Mouse (Mus musculus) inflammation-experienced regulatory T-cells, adult 6 months (primary cell): ENCODE measurements at regions not wholly inside any gene's neighbourhood (a gene's known extent, or its start where the extent isn't known, plus 50 kb on each side); places are given as distances from the start of the nearest gene placed in this dataset.

Source experiments
- ATAC-seq: one replicate; pipeline ENCODE4 v1.8.0; 2017

- ATAC-seq: no peak
Measured at GRCm38 (mm10) chr13:111031633-111032032, 223.2 kb upstream of the Actbl2 start.

- ATAC-seq: no peak
Measured at GRCm38 (mm10) chr13:111043637-111044036, 211.2 kb upstream of the Actbl2 start.

GRCm38 (mm10) chr13:111044328-111045002, 210.3 kb upstream of the Actbl2 start:
- ATAC-seq: no peak

- ATAC-seq: no peak
Measured at GRCm38 (mm10) chr13:111050097-111050496, 204.7 kb upstream of the Actbl2 start.

- ATAC-seq: no peak
Measured at GRCm38 (mm10) chr13:111055817-111056216, 199.0 kb upstream of the Actbl2 start.

- ATAC-seq: no peak
Measured at GRCm38 (mm10) chr13:111087753-111088152, 167.1 kb upstream of the Actbl2 start.

GRCm38 (mm10) chr13:111096071-111096470, 158.7 kb upstream of the Actbl2 start:
- ATAC-seq: no peak

GRCm38 (mm10) chr13:111097336-111097735, 157.5 kb upstream of the Actbl2 start:
- no peak for ATAC-seq

GRCm38 (mm10) chr13:111098738-111099137, 156.1 kb upstream of the Actbl2 start:
- no peak for ATAC-seq

GRCm38 (mm10) chr13:111099252-111099651, 155.6 kb upstream of the Actbl2 start:
- ATAC-seq: no peak

GRCm38 (mm10) chr13:111100448-111100847, 154.4 kb upstream of the Actbl2 start:
- no peak for ATAC-seq

- ATAC-seq: no peak
Measured at GRCm38 (mm10) chr13:111104567-111105219, 150.1 kb upstream of the Actbl2 start.

GRCm38 (mm10) chr13:111131108-111131507, 123.7 kb upstream of the Actbl2 start:
- no peak for ATAC-seq

GRCm38 (mm10) chr13:111136392-111136791, 118.4 kb upstream of the Actbl2 start:
- ATAC-seq: no peak

- ATAC-seq: no peak
Measured at GRCm38 (mm10) chr13:111142757-111143420, 111.9 kb upstream of the Actbl2 start.

- no peak for ATAC-seq
Measured at GRCm38 (mm10) chr13:111144721-111145120, 110.1 kb upstream of the Actbl2 start.

GRCm38 (mm10) chr13:111157921-111158638, 96.7 kb upstream of the Actbl2 start:
- ATAC-seq: no peak

- no peak for ATAC-seq
Measured at GRCm38 (mm10) chr13:111159498-111159897, 95.3 kb upstream of the Actbl2 start.

- ATAC-seq: no peak
Measured at GRCm38 (mm10) chr13:111165538-111165937, 89.3 kb upstream of the Actbl2 start.

- no peak for ATAC-seq
Measured at GRCm38 (mm10) chr13:111170269-111171165, 84.3 kb upstream of the Actbl2 start.

- ATAC-seq: no peak
Measured at GRCm38 (mm10) chr13:111179186-111179585, 75.6 kb upstream of the Actbl2 start.

GRCm38 (mm10) chr13:111183293-111183692, 71.5 kb upstream of the Actbl2 start:
- no peak for ATAC-seq
